Mouse (Mus musculus) limb, embryonic 12.5 days (tissue): ENCODE measurements around the gene Neurl1a. TPM values are rescaled to one million over a fixed set of nuclear protein-coding genes. Genes with fewer than 3 reads are reported as not detected.

Experiments used
- ATAC-seq: fragments of 200-750 bp; cut with Nextera tagmentation; 2 replicates; pipeline ENCODE4 v1.8.0; 2017; ENCODE audit warnings: low read depth, moderate TSS enrichment; ENCODE audit not compliant: insufficient number of reproducible peaks, insufficient read depth, low FRiP score, low TSS enrichment
- H3K27ac ChIP-seq: fragments of 300-500 bp; sonication (generic); 2 replicates; pipeline ENCODE4 v1.5.1; 2016; ENCODE audit warnings: mild to moderate bottlenecking, moderate library complexity
- H3K27me3 ChIP-seq: fragments of 300-500 bp; sonication (generic); 2 replicates; pipeline ENCODE4 v1.6.1; 2016; ENCODE audit warnings: mild to moderate bottlenecking, moderate library complexity
- H3K36me3 ChIP-seq: fragments of 300-500 bp; sonication (generic); 2 replicates; pipeline ENCODE4 v1.6.1; 2016; ENCODE audit warnings: mild to moderate bottlenecking, moderate library complexity
- H3K4me1 ChIP-seq: fragments of 300-500 bp; sonication (generic); replicated peaks from 2 replicates; pipeline ENCODE4 v1.6.1; 2016
- H3K4me2 ChIP-seq: fragments of 300-500 bp; sonication (generic); 2 replicates; pipeline ENCODE4 v1.6.1; 2016; ENCODE audit warnings: mild to moderate bottlenecking, moderate library complexity
- H3K4me3 ChIP-seq: fragments of 300-500 bp; sonication (generic); replicated peaks from 2 replicates; pipeline ENCODE4 v1.5.1; 2016; ENCODE audit warnings: mild to moderate bottlenecking
- H3K9ac ChIP-seq: fragments of 300-500 bp; sonication (generic); replicated peaks from 2 replicates; pipeline ENCODE4 v1.6.1; 2016; ENCODE audit warnings: mild to moderate bottlenecking, moderate library complexity
- H3K9me3 ChIP-seq: fragments of 300-500 bp; sonication (generic); 2 replicates; pipeline ENCODE4 v1.6.1; 2016; ENCODE audit warnings: mild to moderate bottlenecking, moderate library complexity
- WGBS: fragments of 180-500 bp; shearing (Covaris S2); methylation state at CpG from one replicate; pipeline ENCODE4 v1.1.7; 2016; 5-methylcytosine and 5-hydroxymethylcytosine counted together
- polyA plus RNA-seq: library from polyadenylated mRNA; unstranded; fragments of >200 nt; fragmentation: Nextera tagmentation; extraction: Ambion mirVana; gene quantifications from 2 replicates; pipeline ENCODE4 v1.2.1, GENCODE M21; 2016

Gene Neurl1a
- polyA plus RNA-seq, 1 experiment from 2014 or later = 10.1 TPM

- no peak overlapping the region for H3K4me3 ChIP-seq
- H3K9ac ChIP-seq = no peak overlapping the region
- ATAC-seq = no peak
- peaks cover 34% of the 10 kb centered on the region for H3K27me3 ChIP-seq
- H3K4me2 ChIP-seq = no peak overlapping the region
- H3K9me3 ChIP-seq = no peaks in the 10 kb centered on the region; the same call in 1 of the 2 replicates
- peaks cover 23% of the 10 kb centered on the region for H3K4me1 ChIP-seq
- 74% methylated on average over 7 of the region's 7 CpGs for WGBS
- no peak overlapping the region for H3K27ac ChIP-seq
- no peaks in the 10 kb centered on the region for H3K36me3 ChIP-seq
Measured at GRCm38 (mm10) chr19:47248296-47248695, 69.7 kb downstream of the Neurl1a start.

GRCm38 (mm10) chr19:47248906-47249568 lies 70.4 kb downstream of the Neurl1a start:
- H3K27ac ChIP-seq = peak overlapping the region; percentile 56; the same call in 1 of the 2 replicates
- no peak for ATAC-seq
- no peaks in the 10 kb centered on the region; the same call in 1 of the 2 replicates for H3K9me3 ChIP-seq
- WGBS = 52% methylated on average over 16 of the region's 16 CpGs
- H3K4me3 ChIP-seq = no peak overlapping the region
- no peaks in the 10 kb centered on the region for H3K36me3 ChIP-seq
- H3K27me3 ChIP-seq = peaks cover 41% of the 10 kb centered on the region
- H3K4me1 ChIP-seq = peaks cover 25% of the 10 kb centered on the region
- no peak overlapping the region for H3K4me2 ChIP-seq
- no peak overlapping the region for H3K9ac ChIP-seq

- Histone ChIP-seq H3K4me1 (peaks cover 30% of the 10 kb centered on the region), H3K9ac (no peak overlapping the region), H3K4me3 (no peak overlapping the region), H3K27ac (no peak overlapping the region), H3K36me3 (no peaks in the 10 kb centered on the region), H3K9me3 (no peaks in the 10 kb centered on the region; the same call in 1 of the 2 replicates), H3K27me3 (peaks cover 53% of the 10 kb centered on the region), H3K4me2 (no peak overlapping the region)
- ATAC-seq = no peak
- WGBS = 74% methylated on average over 6 of the region's 6 CpGs
Measured at GRCm38 (mm10) chr19:47250931-47251330, 72.3 kb downstream of the Neurl1a start.

- Histone ChIP-seq H3K9ac (no peak overlapping the region; the same call in 1 of the 2 replicates), H3K27ac (no peak overlapping the region), H3K27me3 (peaks cover 60% of the 10 kb centered on the region), H3K4me2 (peak overlapping the region; percentile 64), H3K4me1 (peaks cover 29% of the 10 kb centered on the region), H3K9me3 (no peaks in the 10 kb centered on the region; the same call in 1 of the 2 replicates), H3K36me3 (no peaks in the 10 kb centered on the region), H3K4me3 (peak overlapping the region; percentile 42)
- no peak for ATAC-seq
- 4% methylated on average over 90 of the region's 90 CpGs for WGBS
Measured at GRCm38 (mm10) chr19:47253053-47253628, 74.5 kb downstream of the Neurl1a start.

- H3K4me3 ChIP-seq = no peak overlapping the region
- H3K9ac ChIP-seq = no peak overlapping the region
- no peak for ATAC-seq
- no peaks in the 10 kb centered on the region; the same call in 1 of the 2 replicates for H3K9me3 ChIP-seq
- peaks cover 28% of the 10 kb centered on the region for H3K4me1 ChIP-seq
- 51% methylated on average over 2 of the region's 2 CpGs for WGBS
- H3K27me3 ChIP-seq = peaks cover 56% of the 10 kb centered on the region
- no peak overlapping the region for H3K27ac ChIP-seq
- H3K36me3 ChIP-seq = no peaks in the 10 kb centered on the region
- no peak overlapping the region for H3K4me2 ChIP-seq
Measured at GRCm38 (mm10) chr19:47255036-47255435, 76.4 kb downstream of the Neurl1a start.

GRCm38 (mm10) chr19:47255919-47256318 lies 77.3 kb downstream of the Neurl1a start:
- Histone ChIP-seq H3K4me2 (no peak overlapping the region), H3K4me3 (no peak overlapping the region), H3K36me3 (no peaks in the 10 kb centered on the region), H3K27ac (no peak overlapping the region), H3K9ac (no peak overlapping the region), H3K9me3 (no peaks in the 10 kb centered on the region; the same call in 1 of the 2 replicates), H3K27me3 (peaks cover 50% of the 10 kb centered on the region), H3K4me1 (peaks cover 28% of the 10 kb centered on the region)
- no peak for ATAC-seq
- 71% methylated on average over 6 of the region's 6 CpGs for WGBS

GRCm38 (mm10) chr19:47259581-47259980 lies 81.0 kb downstream of the Neurl1a start:
- H3K27ac ChIP-seq = no peak overlapping the region
- H3K36me3 ChIP-seq = peaks cover 11% of the 10 kb centered on the region; the same call in 1 of the 2 replicates
- H3K4me3 ChIP-seq = no peak overlapping the region
- peaks cover 13% of the 10 kb centered on the region; the same call in 1 of the 2 replicates for H3K27me3 ChIP-seq
- ATAC-seq = no peak
- H3K9me3 ChIP-seq = no peaks in the 10 kb centered on the region
- peaks cover 19% of the 10 kb centered on the region for H3K4me1 ChIP-seq
- H3K4me2 ChIP-seq = no peak overlapping the region
- 5% methylated on average over 5 of the region's 5 CpGs for WGBS
- H3K9ac ChIP-seq = no peak overlapping the region

GRCm38 (mm10) chr19:47261196-47261595 lies 82.6 kb downstream of the Neurl1a start:
- Histone ChIP-seq H3K4me2 (no peak overlapping the region), H3K9me3 (no peaks in the 10 kb centered on the region), H3K4me1 (peaks cover 16% of the 10 kb centered on the region), H3K9ac (no peak overlapping the region), H3K36me3 (peaks cover 22% of the 10 kb centered on the region), H3K27ac (no peak overlapping the region), H3K4me3 (no peak overlapping the region), H3K27me3 (peaks cover 5% of the 10 kb centered on the region; the same call in 1 of the 2 replicates)
- no peak for ATAC-seq
- WGBS = 89% methylated on average over 8 of the region's 8 CpGs

- peaks cover 46% of the 10 kb centered on the region for H3K36me3 ChIP-seq
- H3K27ac ChIP-seq = no peak overlapping the region
- no peak overlapping the region for H3K9ac ChIP-seq
- no peak overlapping the region for H3K4me3 ChIP-seq
- H3K27me3 ChIP-seq = no peaks in the 10 kb centered on the region
- no peaks in the 10 kb centered on the region for H3K9me3 ChIP-seq
- WGBS = 91% methylated on average over 8 of the region's 8 CpGs
- H3K4me2 ChIP-seq = no peak overlapping the region
- H3K4me1 ChIP-seq = peaks cover 11% of the 10 kb centered on the region; the same call in 1 of the 2 replicates
- no peak for ATAC-seq
Measured at GRCm38 (mm10) chr19:47263621-47264020, 85.0 kb downstream of the Neurl1a start.

- no peaks in the 10 kb centered on the region for H3K9me3 ChIP-seq
- peaks cover 55% of the 10 kb centered on the region for H3K36me3 ChIP-seq
- ATAC-seq = peak; percentile 29; the same call in 1 of the 2 replicates
- no peak overlapping the region for H3K27ac ChIP-seq
- no peak overlapping the region for H3K4me3 ChIP-seq
- H3K27me3 ChIP-seq = no peaks in the 10 kb centered on the region
- H3K4me1 ChIP-seq = peaks cover 6% of the 10 kb centered on the region; the same call in 1 of the 2 replicates
- no peak overlapping the region for H3K4me2 ChIP-seq
- H3K9ac ChIP-seq = no peak overlapping the region
- WGBS = 51% methylated on average over 11 of the region's 11 CpGs
Measured at GRCm38 (mm10) chr19:47264322-47265092, 85.9 kb downstream of the Neurl1a start.
